In genomic region chr11:35769188-35769745, GRCm38 (mm10) we compare ENCODE assay signal across 8 mouse cellular contexts. TPM values are rescaled to one million over a fixed set of nuclear protein-coding genes. Genes with fewer than 3 reads are reported as not detected.
A peak's percentile ranks its signal among the peaks of the same experiment; 100 is the strongest.
DNase-seq lines count a peak whose midpoint lies in the region; ATAC-seq lines count a peak whose summit lies in the region.

Gene Pank3 (plus strand): TSS chr11:35769484.

- peak within 1 kb of the TSS; percentile 99 for H3K27ac ChIP-seq in heart, embryonic 10.5 days
- peak within 1 kb of the TSS; percentile 94 for H3K27ac ChIP-seq in kidney, embryonic 15.5 days

- H3K4me1 ChIP-seq in heart, embryonic 10.5 days: peaks cover 9% of the 10 kb centered on the region
- H3K4me1 ChIP-seq in kidney, embryonic 15.5 days: peaks cover 13% of the 10 kb centered on the region

- ATAC-seq in erythroblast, adult 5-6 weeks (replicated peaks; ENCODE audit: low FRiP score, poor library complexity, severe bottlenecking): peak; percentile 96
- peak; percentile 100 for ATAC-seq in kidney, embryonic 15.5 days (replicated peaks; ENCODE audit: low FRiP score)
- ATAC-seq in monocyte, adult 5-6 weeks (replicated peaks; ENCODE audit: insufficient number of reproducible peaks, low FRiP score, low TSS enrichment, poor library complexity, severe bottlenecking): peak; percentile 100

- no peaks in the 10 kb centered on the region for H3K9me3 ChIP-seq in heart, embryonic 10.5 days
- H3K9me3 ChIP-seq in kidney, embryonic 15.5 days (replicated peaks): no peaks in the 10 kb centered on the region

- under 1% methylated on average over 49 of the region's 50 CpGs for WGBS in heart, embryonic 10.5 days
- WGBS in kidney, embryonic 15.5 days: under 1% methylated on average over 50 of the region's 50 CpGs

- H3K4me3 ChIP-seq in heart, embryonic 10.5 days: peak within 1 kb of the TSS; percentile 90
- H3K4me3 ChIP-seq in kidney, embryonic 15.5 days (replicated peaks): peak within 1 kb of the TSS; percentile 92

- no peaks in the 10 kb centered on the region for H3K27me3 ChIP-seq in heart, embryonic 10.5 days (ENCODE audit: insufficient read depth, poor library complexity, severe bottlenecking)
- no peaks in the 10 kb centered on the region for H3K27me3 ChIP-seq in kidney, embryonic 15.5 days

- peak within 1 kb of the TSS; percentile 93 for H3K9ac ChIP-seq in kidney, embryonic 15.5 days

- DNase-seq in B cell, adult 2 months: peak; percentile 93 to 96
- peak; percentile 100 for DNase-seq in brain, adult 2 months (ENCODE audit: low read depth, low spot score)
- peak; percentile 99 for DNase-seq in heart, embryonic 10.5 days (ENCODE audit: low spot score)
- peak; percentile 95 for DNase-seq in liver
- peak; percentile 90 to 91 for DNase-seq in spleen, postnatal 4 days (ENCODE audit: low spot score in 2 of 2)

- peaks cover 5% of the 10 kb centered on the region; the same call in 1 of the 2 replicates for H3K36me3 ChIP-seq in heart, embryonic 10.5 days
- peaks cover 7% of the 10 kb centered on the region; the same call in 1 of the 2 replicates for H3K36me3 ChIP-seq in kidney, embryonic 15.5 days

- H3K4me2 ChIP-seq in kidney, embryonic 15.5 days: peak within 1 kb of the TSS; percentile 76

RNA-seq across cellular contexts. Expression of gene Pank3, which starts in this region (rescaled TPM):
- 4.2 and 7.1 TPM in 2 replicates for total RNA-seq in erythroblast, adult 5-6 weeks (2015; ENCODE audit: low replicate concordance)
- total RNA-seq in erythroblast, adult 5-6 weeks (2017; ENCODE audit: low replicate concordance): 7.8 and 10.1 TPM in 2 replicates
- 9.4 and 10.7 TPM in 2 replicates for polyA plus RNA-seq in heart, embryonic 10.5 days (2016; fragmentation: Nextera tagmentation; extraction: Ambion mirVana)
- polyA plus RNA-seq in kidney, embryonic 15.5 days (2015; fragmentation: Nextera tagmentation; extraction: Ambion mirVana): 14.0 and 14.1 TPM in 2 replicates
- total RNA-seq in monocyte, adult 5-6 weeks (2017): 45.7 to 48.6 TPM (median 48.0 TPM) in 3 replicates

Comparison
In these comparisons a context has a peak if more than half of its experiments do, and no peak if none do; other contexts are left out.
1. Peak in every context shown above with its lines: DNase-seq, ATAC-seq, H3K4me3 ChIP-seq and H3K27ac ChIP-seq.